Mouse (Mus musculus): ENCODE measurements around the gene Tfg.
A peak's percentile ranks its signal among the peaks of the same experiment; 100 is the strongest.

Gene Tfg

DNA sequence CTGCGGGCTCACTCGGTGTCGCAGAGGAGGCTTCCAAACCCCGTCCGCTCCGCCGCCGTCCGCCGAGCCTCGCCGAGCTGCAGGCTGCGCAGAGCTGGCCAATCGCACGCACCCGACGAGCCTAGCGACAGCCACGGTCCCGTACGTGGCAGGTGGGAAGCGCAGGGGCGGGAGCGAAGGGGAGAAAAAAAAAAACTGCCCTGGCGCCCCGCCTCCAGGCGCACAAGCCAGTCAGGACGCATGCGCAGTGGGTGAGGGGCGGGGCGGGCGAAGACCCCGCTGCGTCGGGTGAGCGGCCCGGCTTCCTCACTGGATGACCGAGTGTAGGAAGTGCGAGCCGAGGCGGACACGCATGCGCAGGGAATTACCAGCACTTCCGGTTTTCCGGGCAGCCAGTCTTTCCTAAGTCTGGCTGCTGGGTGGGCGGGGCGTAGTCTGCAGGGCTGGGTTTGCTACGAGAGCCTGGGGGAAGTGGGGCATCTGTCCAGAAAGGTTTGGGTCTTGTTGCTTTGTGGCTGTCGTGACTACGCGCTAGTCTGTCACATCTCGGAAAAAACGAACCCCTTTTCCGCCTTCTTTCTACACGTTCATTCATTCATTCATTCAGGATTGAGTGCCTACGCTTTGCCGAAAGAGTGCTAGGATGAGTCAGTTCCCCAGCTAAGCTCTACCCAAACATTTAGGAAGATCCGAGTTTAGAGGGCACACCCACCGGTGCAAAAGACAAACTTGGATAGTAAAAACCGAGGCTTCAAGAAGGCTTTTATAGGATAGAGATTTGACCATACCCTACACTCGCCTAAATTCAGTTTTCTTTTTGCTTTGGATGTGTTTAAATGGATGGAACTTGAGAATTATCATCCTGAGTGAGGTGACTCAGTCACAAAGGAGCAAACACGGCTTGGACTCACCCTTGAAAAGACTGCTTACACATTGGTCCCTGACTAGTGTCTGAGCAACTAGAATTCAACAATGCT, at the start of gene Tfg:
Tfg (minus strand) TSS at position 227 of the 977 bp plus-strand sequence.
- peak; percentile 99 for DNase-seq

DNA sequence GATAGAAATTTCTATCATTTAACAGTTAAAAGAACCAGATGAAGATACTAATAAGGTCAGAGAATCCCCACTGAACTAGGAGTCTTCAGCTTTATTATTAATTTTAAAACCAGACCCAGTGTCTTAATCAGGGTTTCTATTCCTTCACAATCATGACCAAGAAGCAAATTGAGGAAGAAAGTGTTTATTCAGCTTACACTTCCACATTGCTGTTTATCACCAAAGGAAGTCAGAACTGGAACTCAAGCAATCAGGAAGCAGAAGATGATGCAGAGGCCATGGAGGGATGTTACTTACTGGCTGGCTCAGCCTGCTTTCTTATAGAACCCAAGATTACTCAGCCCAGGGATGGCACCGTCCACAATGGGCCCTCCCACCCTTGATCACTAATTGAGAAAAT, 11.8 kb upstream of the Tfg start:
- no peak for DNase-seq

DNA sequence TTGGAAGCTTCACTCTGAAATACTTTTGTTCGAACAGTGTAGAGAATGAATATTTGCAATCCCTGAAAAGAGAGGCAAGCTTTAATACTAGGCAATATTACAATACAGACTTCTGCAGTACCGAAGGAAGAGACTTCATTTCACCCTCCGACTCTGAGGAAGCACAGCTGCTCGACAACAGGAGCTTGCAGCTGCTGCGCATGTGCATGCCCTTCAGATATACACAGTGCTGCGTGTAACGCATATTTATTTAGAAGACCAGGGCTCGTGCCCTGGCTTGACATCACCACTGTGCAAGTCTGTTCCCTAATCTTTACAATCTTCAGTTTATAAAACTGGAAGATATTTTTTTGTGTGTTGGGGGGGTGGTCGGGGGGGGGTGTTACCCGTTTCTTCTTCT, 7.7 kb upstream of the Tfg start:
- DNase-seq, result no peak

DNA sequence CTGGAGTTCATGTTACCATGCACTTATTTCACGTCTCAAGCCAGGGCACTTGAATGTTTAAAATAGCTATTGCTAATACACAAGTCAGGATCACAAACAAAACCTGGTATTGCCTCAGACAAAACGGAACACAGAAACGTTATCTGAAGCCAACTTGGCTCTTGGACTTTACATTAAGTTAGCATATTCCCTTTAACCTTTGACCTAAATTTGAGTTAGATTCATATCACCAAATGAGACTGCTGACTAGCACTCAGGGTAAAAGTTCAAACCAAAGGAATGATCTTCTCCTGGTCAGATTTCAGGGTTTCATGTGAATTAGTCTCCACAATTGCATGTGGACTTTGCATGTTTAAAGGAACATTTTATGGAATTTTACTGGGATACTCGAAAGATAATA, 5.1 kb upstream of the Tfg start:
- no peak for DNase-seq

DNA sequence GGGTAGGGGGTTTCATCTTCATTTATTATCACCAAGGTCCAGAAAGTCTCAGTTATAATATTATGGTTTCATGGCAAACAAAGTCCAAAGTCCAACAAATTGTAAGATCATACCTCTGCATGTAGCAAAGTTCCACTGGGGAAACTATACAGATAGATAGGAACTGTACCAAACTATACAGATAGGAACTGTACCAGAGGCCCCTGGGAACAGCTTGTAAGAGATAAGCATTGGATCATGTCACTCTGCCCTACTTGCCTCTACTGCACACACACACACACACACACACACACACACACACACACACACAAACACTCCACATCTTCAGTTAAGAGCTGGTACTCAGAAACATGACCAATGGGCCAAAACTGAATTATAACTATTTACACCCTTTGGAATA, 1.8 kb upstream of the Tfg start:
- DNase-seq, result no peak

DNA sequence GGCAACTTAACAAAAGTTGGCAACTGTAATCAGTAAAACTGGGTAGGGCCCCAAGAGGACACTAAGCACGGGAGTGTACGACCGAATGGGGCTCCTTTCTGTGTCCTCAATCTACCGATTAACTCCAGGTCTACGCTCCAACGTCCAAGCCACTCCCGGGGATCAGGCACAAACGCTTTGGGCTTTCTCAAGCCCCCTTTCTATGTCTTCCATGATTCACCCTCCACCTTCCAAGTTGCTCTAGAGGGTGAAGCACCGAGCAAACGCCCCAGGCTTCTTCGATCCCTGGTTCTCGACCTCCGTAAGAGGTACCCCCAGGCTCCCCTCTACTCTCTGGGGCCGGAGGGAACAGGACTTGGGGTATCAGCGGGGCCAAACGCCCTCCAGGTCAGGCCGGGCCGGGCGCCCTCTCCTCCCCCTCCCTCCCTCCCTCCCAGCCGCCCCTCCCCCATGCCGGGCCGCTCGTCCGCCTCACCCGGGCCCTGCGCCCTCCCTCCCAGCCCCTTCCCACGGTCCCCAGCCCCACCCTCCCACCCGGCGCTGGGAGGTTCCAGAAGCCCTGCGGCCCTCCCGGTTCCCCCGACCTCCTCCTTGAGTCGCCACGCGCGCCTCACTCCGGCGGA, 582 bp downstream of the Tfg start:
- no peak for DNase-seq

DNA sequence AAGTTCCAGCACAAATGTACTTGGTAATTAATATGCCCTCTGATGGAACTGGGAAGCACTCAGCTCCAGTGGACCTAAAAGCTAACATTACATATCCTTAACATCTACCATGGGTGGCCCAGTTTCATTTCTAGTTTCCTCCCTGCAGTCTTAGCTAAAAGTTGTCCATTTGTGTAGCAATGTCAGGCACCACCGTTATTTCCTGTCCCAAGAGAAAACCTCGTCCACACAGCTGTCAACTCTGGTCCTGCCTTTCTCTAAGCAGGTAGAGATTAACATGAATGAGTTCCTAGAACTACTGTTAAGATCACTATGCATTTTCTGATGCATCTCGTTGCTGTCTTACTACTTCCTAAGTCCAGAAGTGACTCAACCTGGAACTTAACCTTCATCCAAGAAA, 1.6 kb downstream of the Tfg start:
- DNase-seq, result no peak

DNA sequence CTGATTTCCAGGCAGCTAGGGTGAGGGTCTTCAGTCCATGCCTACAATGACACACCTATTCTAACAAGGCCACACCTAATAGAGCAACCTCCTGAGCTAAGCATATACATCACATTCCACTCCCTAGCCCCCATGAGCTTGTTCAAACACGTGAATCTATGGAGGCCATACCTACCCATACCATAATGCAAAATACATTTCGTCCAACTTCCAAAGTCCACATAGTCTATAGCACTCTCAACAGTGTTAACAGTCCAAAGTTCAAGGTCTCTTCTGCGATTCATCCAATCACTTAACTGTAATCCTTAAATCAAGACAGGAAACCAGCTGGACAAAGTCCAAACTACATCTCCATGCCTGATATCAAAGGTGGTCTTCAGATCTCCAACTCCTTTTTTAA, 7.2 kb downstream of the Tfg start:
- no peak for DNase-seq

DNA sequence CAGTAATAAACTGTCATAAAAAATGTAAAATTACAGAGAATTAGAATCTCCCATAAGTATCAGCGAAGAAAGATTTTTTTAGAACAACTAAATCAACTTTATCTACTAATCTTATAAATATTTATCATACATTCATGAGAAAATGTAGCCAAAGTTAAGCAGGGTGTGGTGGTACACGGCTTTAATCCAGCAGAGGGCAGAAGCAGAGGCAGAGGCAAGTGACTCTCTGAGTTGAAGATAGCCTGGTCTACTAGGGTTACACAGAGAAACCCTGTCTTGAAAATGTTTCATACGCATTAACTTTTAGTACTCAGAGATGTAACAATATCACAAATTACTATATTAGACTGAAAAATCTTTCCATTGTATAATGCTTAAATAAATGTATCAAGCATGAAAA, 11.5 kb downstream of the Tfg start:
- no peak for DNase-seq

DNA sequence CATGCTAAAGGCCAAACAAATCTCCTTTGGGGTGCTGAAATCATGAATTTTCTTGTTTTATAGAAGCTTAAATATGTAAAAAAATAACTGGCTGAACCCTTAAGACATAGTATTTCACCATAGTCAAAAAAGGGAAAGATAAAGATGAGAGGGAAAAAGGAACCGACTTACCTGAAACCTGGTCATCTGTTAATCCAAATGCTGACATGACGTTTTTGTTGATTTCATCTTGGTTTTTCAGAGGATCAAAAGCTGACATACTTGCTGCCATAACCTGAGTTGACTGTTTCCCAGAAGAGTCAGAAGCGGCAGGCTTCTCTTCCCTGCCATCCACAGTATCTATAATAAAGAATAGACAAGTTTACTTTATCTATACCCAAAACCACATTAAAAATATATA, 16.4 kb downstream of the Tfg start:
- DNase-seq, result no peak

DNA sequence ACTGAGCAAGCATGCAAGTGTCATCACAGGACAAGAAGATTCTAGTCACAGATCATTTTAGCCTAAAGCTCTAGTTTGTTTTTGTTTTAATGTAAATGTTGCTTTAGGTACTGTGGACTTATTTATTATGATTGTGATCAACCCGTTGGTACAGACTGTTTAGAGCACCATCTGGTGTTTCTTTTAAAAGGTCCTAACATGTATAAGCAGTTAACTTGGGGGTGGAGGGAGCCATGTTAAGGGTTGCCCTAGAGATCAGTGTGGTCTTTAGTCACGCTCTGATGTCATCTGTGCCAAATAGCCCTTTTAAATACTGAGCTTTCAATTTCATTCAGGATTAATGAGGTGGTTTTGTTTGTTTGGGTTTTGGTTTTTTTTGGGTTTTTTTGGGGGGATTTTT, 20.8 kb downstream of the Tfg start:
- DNase-seq, result no peak

DNA sequence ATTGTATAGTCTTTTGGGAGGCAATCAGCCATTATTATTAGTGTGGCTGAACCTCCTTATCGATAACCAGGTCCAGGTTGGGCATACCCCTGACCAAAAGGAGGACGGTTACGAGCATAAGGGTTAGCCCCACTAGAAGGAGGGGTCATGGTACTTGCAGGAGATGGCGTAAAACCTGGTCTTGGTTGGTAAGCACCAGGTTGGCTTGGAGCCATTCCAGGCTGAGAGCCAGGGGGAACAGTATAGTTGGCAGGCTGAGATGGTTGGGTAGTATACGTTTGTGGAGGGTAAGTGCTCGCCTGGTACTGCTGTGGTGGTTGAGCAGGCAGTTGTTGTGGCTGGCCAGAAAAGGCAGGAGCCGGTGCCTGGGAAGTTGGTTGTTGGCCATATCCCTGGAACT, 26.5 kb downstream of the Tfg start:
- no peak for DNase-seq

DNA sequence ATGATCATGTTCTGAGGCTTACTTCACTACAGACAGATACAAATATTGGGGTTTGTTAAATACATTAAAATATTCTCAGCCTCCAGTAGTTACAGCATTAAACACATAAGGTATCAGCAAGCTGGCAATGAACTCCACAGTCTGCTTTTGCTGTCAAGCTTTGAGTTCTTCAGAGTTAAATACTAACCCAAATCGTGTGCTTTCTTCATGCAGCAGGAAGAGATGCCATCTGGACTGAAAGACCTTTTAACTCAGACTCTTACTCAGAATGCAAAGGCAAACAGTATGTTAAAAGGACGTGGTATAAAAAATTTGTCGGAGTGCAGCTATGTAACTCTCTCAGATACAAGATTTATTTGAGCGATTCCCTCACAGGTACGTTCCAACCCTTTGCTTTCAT, 30.5 kb downstream of the Tfg start:
- no peak for DNase-seq

DNA sequence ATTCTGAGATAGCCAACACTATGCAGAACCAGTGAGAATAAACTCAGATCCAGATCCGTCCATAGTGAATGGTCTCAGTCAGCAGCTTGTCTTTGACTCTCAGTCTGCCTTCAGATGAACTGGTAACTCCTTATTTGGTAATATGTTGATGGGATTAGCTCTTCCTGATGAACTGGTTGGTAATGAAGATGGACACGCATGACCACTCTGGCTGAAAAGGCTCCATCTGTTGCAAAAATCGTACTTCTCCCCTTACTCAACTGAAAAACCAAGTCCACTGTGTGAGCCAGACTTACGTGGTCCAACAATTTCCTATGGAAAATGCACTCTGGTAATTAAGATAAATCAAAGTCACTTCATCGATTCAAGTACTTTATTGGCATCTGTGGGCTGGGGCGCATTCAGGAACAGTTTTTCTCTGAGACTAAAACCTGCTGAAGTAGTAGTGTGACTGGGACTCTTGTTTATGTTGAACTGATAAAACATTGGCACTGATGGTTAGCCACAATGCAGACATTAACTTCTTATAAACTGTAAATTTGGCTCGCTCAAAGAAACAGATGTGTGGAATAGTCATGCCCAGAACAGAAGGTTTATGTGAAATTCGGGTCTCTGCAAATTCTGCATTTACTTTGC, 36.1 kb downstream of the Tfg start:
- no peak for DNase-seq

DNA sequence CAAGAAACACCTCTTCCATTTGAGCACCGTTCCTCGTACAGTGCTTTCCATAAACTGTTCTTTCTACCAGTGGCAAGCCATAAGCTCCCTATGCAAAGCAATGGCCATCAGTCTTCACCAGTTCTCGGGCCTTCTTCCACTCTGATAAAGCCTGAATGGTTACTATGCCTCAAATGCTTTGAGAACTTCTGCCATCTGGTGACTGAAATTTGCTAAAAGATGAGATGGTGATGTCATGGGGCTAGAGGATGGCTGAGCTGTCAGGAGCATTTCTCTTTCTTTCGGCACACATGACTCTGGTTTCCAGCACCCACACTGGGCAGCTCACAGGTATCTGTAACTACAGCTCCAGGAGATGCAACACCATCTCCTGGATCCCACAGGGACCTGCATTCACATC, 40.1 kb downstream of the Tfg start:
- DNase-seq, result no peak

DNA sequence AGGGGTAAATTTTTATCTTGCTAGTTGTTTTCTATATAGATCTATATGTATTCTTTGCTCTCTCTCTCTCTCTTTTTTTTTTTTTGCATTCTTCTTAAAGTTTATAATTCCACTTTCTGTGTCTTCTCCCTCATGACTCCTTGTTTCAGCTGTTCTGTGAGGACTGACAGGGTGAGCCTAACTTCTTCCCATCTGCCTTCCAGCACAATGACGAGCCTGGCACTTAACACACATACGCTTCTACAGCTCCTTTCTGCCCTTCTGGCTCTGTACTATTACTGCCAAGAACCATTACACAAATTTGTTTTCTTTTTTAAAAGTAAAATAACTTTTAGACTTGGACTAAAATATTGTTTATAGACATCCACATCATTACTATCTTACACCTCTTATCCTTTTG, 43.8 kb downstream of the Tfg start:
- no peak for DNase-seq

DNA sequence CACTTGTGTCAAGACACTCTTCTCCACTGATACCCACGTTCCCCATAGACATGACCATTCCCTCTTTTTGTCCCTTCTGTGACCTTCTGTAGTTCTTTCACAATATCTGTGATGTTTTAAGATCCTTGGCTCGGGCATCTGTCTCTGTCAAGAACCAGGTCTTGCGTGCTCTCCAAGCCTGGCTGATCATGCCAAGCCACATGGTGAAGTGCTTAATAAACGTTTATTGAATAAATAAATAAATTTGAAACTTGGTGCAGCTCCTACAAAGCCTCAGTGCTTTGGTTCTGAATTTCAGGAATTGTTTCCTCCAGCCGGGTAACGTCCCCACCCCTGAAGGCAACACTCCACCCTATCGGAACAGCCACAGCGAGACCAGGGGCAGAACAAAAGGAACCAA, 46.3 kb downstream of the Tfg start:
- no peak for DNase-seq

DNA sequence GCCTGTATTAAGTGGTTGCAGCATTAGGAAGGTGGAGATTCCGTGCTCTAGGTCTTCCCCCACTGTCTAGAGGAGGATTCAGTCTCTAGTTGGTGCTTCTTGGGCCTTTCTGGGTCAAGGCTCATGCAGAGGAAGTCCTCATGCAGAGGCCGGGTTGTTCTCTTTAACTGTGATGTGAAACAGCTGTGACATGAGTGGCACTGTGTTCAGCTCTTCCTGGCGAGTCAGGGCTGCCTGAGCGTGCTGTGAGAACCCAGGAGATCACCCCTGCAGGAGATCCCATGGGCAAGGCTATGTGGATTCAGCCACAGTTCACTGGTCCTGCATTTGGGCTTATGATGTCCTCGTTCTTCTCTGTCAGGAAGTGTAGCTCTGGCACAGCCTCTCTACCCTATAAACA, 47.7 kb downstream of the Tfg start:
- no peak for DNase-seq

DNA sequence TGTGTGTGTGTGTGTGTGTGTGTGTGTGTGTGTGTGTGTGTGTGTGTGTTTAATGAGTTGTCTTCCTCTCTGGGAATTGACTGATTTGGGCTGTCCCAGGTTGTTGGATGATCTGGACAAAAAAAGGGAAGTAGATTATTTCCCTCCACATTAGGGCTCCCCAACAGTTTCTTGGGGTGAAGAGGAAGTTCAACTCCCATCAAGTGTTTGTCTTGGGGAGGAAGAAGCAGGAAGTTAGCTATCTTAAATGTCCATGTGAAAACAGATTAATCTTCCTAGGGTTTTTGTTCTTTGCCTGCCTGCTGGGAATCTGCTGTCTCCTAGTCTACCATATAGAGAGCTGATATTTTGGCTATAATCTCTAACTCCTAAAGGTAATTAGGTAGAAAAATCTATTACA, 58.4 kb downstream of the Tfg start:
- no peak for DNase-seq

DNA sequence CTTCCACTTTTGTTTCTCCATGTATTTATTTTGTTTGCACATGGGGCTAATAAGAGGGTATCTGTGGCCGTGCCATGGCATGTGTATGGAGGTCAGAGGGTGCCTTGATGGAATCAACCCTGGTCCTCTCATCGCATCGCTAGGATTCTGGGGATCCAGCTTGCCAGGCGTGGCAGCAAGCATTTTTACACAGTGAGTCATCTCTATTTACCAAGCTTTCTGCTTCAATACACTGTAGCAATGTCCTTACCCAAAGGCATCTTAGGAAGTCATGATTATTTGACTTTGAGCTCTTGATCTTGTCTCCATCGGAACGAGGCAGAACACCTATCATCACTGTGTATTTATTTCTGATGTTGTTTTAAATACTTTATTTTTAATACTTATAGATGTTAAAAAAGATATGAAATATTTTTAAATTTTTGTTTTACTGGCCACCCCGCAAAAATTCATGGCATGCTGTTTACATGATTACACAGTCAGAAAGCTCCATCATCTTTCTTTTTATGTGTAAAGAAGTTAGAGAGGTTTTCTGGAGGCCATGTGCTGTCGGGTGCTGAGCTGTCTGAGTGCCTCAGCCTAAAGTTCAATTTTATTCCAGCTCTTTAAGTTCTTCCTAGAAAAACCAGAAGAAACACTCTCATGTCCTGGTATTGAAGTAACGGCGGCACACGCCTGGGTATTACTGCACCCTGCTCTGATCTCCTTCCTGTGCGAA, 61.9 kb downstream of the Tfg start:
- no peak for DNase-seq

DNA sequence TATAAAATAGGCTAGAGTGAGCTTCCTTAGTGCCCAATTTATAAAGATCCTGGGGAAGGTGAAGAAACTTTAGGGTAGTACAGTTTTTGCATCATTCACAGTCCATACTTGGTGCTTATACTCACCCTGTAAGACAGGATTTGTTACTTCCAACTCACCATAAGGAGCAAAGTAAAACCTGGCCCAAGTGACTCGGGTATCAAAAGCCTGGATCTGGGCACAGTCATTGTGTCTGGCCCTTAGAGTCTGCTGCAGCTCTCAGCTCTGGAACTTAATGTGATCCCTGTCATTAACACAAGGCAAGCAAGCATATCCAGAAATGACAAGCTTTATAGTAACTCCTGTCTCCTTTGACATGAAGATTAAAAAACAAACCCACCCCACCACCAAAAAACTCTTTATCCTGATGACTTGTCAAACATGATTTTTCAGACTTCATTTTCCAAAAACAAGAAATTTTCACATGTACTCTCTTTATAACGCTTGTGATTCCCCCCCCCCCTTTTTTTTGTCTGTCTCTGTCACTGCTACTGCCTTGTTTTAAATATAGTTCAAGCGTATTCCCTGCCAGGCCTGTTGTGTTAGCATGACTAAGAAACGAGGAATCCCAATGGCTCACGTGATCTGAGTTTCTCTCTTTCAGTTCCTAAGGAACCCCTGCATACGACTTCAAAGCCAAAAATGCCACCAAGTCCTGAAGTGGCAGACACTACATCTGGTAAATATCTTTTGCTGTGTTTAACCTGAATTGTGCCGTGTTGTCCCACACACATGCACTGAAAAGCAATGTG, 70.7 kb downstream of the Tfg start:
- DNase-seq, result no peak

DNA sequence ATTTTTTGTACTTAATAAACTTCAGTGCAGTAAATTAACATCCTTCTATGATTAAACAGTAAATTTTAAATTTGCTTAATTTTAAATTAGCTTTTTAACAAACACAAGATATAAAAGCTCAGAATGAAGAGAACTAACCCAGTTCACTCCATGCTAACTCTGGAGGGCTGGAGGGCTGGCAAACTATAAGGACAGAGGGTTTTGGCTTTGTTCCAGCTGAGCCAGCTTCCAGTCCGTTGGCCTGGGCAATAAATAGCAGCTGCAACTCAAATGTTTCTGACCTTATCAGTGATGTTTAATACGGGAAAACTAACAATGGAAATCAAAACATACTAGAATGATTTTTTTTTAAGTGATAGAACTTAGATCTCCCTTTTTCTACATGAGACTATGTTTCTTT, 72.0 kb downstream of the Tfg start:
- no peak for DNase-seq

Data from right cerebral cortex, postnatal 14 days (tissue).